Mouse (Mus musculus): ENCODE measurements around the gene Ptpn3.
"Not testable (repeated sequence)": the region's sequence is repeated elsewhere in the genome, so short reads cannot be mapped to it uniquely, and the experiment has no call there.

The Ptpn3 gene

DNA sequence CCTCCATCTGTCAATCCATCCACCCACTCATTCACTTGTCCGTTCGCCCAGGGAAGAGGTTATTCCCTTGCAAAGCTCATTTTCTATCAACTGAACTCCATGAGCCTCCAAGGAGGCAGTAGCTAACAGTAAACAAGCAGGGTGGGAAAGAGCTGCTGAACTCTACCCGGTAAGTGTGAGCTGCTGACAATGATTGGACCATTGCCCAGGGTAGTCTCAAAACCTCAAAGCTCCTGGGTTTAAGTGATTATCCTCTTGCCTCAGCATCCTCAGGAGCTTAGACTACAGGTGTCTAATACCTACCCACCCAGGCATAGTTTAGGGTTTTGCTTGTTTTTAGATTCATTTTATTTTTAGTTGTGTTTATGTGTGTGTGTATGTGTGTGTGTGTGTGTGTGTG is 87.5 kb downstream of the Ptpn3 start:
- no peak for DNase-seq

DNA sequence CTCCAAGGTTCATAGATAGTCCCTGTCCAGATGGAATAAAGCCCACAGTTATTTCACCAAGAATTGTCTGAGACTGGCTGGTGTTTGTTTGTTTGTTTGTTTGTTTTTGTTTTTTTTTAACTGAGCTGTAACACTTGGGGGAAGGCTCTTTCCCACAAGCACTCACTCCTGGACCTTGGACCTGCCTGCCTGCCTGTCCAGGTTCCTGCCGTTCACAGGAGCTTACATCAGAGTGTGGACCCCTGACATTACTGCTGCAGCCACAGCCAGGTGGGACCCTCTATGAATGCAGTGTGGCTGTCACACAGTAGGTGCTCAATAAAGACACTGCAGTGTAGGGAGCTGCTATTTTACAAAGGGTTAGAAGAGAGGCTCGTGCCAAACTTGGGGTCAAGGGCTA is 89.9 kb downstream of the Ptpn3 start:
- no peak for DNase-seq

- DNase-seq: no peak
Measured at GRCm38 (mm10) chr4:57205908-57206307, 95.7 kb downstream of the Ptpn3 start.

GRCm38 (mm10) chr4:57204780-57205179 is 96.9 kb downstream of the Ptpn3 start:
- no peak for DNase-seq

- DNase-seq: no peak
Measured at GRCm38 (mm10) chr4:57202660-57203361, 98.8 kb downstream of the Ptpn3 start.

GRCm38 (mm10) chr4:57202132-57202531 is 99.5 kb downstream of the Ptpn3 start:
- DNase-seq: no peak

DNA sequence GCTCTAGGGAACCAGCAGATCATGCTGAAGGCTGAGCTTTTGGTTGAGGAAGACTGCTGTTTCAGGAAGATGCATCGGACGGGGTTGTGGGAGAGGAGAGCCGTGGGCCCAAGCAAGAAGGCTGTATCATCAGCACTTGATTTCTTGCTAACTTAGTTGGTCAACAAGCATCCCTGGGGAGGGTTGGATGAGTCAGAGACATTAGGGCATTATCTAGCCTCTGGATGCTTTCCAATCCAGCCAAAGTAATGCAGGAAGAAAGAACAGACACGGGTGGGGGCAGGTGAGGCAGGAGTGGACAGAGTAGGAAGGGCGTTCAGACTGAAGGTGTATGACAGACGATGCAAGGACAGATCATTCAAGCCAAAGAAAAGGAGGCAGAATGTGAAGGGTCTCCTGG is 101.0 kb downstream of the Ptpn3 start:
- DNase-seq: no peak

DNA sequence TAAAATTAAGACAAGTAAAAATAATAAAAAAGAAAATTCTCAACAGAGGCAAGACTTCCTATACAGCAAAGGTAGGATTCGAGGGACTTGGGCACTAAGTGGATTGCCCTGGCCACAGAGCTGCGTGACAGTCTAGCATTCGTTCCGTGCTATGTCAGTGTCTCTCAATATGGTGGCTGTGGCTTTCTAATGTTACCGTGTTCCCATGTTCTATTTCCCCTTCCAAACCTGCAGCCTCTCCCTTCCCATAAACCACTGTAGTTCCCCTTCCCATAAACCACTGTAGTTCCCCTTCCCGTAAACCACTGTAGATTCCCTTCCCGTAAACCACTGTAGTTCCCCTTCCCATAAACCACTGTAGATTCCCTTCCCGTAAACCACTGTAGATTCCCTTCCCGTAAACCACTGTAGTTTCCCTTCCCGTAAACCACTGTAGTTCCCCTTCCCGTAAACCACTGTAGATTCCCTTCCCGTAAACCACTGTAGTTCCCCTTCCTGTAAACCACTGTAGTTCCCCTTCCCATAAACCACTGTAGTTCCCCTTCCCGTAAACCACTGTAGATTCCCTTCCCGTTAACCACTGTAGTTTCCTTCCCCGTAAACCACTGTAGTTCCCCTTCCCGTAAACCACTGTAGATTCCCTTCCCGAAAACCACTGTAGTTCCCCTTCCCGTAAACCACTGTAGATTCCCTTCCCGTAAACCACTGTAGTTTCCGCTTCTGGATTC is 102.8 kb downstream of the Ptpn3 start:
- DNase-seq: not testable (repeated sequence)

DNA sequence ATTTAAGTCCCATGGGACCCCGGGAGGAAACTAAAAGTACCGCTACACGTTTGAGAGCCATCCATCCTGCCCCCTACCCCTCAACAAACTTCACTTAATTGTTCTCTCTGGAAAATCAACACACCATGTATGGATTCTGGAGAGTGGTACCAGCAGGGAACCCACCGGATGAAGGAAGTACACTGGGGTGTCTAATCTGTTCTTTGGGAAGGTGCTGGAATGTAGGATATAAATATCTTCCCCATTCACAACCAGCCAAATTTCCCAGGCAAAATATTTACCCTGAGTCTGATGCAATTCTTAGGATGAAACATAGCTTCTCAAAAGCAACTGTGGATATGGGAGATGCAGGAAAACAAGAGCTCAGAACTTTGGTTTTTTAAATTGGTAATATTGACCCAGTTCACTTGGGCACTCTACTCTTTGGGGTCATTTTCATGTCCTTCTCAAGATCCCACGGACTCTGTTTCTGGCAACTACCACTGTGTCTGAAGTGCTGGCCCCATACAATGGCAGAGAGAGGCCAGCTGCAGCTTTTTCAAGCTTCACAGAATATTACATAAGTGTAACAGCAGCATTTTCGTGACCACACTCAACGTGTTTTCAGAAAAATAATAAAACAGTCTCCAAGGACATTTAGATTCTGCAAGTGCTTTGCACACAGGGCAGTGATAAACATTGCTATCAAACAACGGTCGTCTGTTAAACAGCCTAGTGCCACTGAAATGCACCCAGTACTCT is 109.9 kb downstream of the Ptpn3 start:
- no peak for DNase-seq

- DNase-seq: no peak
Measured at GRCm38 (mm10) chr4:57189881-57190280, 111.8 kb downstream of the Ptpn3 start.

DNA sequence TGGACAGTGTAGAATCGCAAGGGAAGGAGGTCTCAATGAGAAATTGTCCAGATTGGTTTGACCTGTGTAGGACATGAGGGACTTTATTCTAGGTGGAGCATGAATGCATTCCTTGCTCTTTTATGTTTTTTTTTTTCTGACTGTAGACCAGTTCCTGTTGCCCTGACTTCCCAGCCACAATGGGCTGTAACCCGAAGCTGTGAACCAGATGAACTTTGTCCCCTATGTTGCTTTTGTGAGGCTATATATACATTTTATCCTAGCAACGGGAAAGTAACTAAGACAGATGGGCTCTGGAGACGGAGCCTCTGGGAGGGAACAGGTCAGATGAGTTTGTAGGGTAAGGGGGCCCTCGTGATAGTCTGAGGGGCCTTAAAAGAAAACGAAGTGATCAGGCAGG is 115.6 kb downstream of the Ptpn3 start:
- no peak for DNase-seq

DNA sequence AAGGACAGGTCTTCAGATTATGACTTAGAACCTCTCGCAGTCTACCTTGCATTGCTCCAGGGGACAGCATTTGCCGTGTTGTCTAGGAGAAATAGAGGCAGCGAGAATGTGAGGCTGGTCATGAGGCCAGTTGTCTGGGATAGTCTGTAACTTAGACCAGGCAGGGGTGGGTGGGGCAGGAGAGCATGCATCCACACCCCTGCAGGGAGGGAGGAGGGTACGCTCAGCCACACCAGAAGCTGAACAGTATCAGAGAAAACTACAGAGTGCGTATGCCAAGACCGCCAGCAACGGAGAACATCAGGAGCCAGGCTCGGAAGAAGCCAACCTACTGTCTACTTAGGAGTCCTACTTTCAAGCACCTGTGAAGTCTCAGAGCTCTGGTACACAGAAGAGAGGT is 116.2 kb downstream of the Ptpn3 start:
- no peak for DNase-seq

GRCm38 (mm10) chr4:57183493-57183892 is 118.1 kb downstream of the Ptpn3 start:
- DNase-seq: no peak

- DNase-seq: peak; percentile 53
Measured at GRCm38 (mm10) chr4:57181538-57181937, 120.1 kb downstream of the Ptpn3 start.

DNA sequence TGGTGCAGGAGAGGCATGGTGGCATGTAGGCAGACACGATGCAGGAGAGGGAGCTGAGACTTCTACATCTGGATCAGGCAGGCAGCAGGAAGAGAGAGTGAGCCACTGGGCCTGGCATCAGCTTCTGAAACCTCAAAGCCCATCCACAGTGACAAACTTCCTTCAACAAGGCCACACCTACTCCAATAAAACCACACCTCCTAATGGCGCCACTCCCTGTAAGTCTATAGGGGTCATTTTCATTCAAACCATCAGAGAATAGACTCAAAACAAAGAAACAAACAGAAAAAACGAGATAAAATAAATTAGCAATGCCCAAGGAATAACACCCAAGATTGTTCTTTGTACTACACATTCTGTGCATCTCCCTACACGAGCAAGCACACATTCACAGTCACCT is 122.8 kb downstream of the Ptpn3 start:
- no peak for DNase-seq

DNA sequence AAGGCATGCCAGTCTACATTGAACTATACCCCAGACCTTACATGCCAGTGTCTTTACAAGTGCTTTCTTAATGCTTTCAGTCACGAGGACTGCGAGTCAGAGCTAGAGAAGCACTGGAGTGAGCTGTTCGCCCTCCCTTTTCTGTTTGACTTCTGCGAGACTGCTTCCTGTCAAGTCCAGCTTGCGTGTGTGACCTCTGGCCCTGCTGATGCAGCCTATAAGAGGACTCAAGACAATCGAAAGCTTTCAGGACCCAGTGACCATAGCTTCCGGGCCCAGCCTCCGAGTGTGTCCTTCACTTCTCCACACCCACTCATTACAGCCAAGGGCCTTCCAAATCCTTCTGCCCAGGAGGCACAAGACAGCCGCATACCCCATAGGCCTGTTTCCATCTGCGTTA is 126.3 kb downstream of the Ptpn3 start:
- DNase-seq: peak; percentile 46

GRCm38 (mm10) chr4:57172861-57173260 is 128.8 kb downstream of the Ptpn3 start:
- no peak for DNase-seq

GRCm38 (mm10) chr4:57171817-57172216 is 129.8 kb downstream of the Ptpn3 start:
- DNase-seq: peak; percentile 26

DNA sequence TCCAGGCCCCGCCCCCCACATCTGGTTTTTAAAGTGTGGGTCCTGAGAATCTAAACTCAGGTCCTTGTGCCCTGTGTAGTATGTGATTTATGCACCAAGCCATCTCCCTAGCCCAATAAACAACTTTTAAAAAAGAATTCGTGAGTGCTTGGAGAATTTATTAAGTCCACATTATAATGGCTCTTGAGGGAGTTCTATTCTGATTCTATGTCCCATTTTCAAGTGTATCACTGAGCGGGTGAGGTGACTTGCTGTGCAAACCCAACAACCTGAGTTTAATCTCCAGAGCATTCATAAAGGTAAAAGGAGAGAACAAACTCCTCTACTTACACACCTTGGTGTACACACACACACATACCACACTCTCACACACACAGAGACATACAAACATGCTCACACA is 133.0 kb downstream of the Ptpn3 start:
- no peak for DNase-seq

DNA sequence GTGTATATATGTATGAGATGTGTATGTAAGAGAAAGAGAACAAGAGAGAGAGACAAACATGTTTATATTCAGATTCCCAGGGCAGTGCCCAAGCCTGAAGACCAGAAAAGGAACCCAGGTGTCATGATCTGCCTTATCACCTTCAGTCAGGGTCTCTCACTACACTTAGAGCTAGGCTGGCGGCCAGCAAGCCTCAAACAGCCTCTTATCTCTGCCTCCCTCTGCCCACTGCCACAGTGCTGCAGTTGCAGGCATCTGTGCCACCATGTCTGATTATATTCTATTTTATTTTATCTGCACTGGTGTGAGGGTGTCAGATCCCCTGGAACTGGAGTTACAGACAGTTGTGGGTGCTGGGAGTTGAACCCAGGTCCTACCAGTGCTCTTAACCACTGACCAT is 133.4 kb downstream of the Ptpn3 start:
- DNase-seq: no peak

DNA sequence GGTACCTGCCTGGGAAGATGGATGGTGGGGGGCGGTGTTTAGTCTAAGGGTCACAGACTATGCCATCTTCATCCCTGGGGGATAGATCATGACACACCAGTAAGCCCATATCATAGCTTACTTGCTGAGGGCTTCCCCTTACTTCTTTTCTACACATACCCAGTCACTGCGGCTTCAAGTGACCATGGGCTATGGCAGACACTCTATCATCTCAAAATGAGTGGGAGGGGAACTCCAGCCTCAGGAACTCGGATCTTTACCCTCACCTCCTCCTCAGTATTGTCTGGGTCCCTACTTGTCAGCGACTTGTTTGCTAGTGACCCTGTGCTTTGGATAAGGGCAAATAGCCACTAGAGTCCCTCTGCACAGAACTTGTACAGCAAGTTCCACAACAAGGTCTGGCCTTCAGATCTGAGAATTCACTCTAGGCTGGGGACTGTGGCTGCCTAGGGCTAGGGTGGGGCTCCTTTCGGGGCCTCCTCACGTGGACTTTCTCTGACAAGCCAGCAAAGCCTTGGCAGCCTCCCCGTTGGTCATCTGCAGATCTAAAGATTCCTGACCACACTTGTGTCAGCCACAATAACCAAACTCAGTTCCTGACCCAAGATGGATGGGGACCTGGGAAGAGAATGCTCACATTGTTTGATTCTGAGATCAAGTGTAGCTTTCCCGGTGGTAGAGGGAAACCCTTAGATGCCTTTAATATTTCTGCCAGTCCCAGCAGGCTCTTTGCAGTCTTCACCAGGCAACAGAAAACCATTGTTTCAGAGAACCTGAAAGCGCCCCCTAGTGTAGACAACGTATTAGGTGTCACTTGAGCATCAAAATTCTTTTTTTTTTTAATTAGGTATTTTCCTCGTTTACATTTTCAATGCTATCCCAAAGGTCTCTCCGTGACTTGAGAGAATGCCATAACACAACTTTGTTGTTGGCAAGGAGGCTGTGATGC is 134.4 kb downstream of the Ptpn3 start:
- DNase-seq: peak; percentile 35

DNA sequence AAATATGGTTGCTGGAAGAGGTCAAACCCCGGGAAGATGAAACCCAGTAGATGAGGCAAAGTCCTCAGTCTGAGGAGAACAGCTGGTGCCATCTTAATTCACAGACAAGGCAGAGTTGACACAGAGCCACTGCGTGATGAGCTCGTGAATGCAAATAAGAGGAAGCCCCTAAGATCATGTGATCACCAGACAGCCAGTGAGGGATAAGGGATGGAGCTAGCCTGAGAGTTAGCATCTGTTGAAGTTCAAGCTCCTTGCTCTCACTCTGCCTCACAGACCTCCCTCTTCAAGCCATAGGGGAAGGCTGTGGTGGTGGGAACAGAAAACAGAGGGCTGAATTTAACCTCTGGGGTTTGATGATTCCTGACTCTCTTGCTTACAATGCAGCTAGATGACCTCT is 136.0 kb downstream of the Ptpn3 start:
- no peak for DNase-seq
